Mouse (Mus musculus) embryonic fibroblast, embryonic 13.5 days (primary cell): ENCODE results near the gene Phactr4.
A peak's percentile ranks its signal among the peaks of the same experiment; 100 is the strongest.

Experiments
- CTCF ChIP-seq: IDR thresholded peaks from 2 replicates; pipeline ENCODE4 v1.5.1; 2011; ENCODE audit warnings: mild to moderate bottlenecking, control low read depth, low read length, moderate library complexity, borderline replicate concordance; ENCODE audit not compliant: insufficient read depth
- POLR2A ChIP-seq: IDR thresholded peaks from 2 replicates; pipeline ENCODE4 v1.6.1; 2011; ENCODE audit warnings: low read depth, mild to moderate bottlenecking, control low read depth, low read length, moderate library complexity

DNA sequence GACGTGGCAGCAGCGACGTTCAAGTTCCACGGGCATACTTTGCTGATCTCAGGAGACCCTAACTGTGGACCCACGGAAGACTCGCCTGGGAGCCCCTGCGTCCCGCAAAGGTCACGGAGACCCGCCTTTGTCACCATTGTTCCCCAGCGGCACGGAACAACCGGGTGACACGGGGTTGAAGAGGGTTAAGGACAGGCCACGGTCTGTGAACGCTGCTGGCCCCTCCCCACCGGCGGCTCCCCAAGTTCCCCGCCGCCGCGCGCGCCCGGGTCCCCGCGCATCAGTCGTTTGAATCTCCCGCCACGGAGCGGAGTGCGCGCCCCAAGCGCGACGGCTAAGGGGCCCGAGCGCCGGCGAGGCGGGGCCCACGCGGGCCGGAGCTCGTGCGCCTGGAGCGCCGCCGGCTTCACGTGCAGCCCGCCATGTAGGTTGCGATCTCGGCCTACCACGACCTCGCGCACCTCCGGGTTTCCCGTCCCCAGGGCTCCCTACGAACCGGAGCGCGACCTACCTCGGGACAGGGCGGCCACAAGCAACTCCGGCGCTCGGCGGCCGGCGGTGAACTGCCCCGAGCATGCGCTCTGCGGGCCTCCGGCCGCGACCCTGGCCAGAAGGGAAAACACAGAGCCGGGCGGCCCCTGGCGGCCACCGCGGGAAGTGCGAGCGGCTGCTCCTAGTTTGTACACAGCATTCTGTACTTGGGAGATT lies 77.0 kb downstream of the Phactr4 start:
- TF ChIP-seq CTCF (peak; percentile 45; the same call in 1 of the 2 replicates), POLR2A (peak; percentile 85)
